Comparison of ENCODE assay signal across 19 mouse cellular contexts in genomic region chr5:134942740-134943139, GRCm38 (mm10). TPM values are rescaled to one million over a fixed set of nuclear protein-coding genes. Genes with fewer than 3 reads are reported as not detected.
DNase-seq lines count a peak whose midpoint lies in the region; ATAC-seq and TF ChIP-seq lines count a peak whose summit lies in the region.
"Had no signal": no experiment of that assay in that cellular context is flagged by ENCODE, and none has a peak within 500 bp of the region (broad histone marks: within the 10 kb centered on the region; RNA-seq: fewer than 3 reads in every experiment).

No protein-coding gene starts in this region.

- H3K36me3 ChIP-seq in stomach, postnatal 0 days (ENCODE audit: control insufficient read depth, insufficient read depth, low read length), result no peaks in the 10 kb centered on the region
- no peaks in the 10 kb centered on the region; the same call in 1 of the 2 replicates for H3K36me3 ChIP-seq in intestine, embryonic 15.5 days
- H3K36me3 ChIP-seq: hindbrain, embryonic 13.5 days; limb, embryonic 13.5 days had no signal

- no peak overlapping the region for H3K9ac ChIP-seq in stomach, postnatal 0 days (ENCODE audit: low read length)
- H3K9ac ChIP-seq in intestine, embryonic 15.5 days, result no peak overlapping the region
- H3K9ac ChIP-seq: hindbrain, embryonic 13.5 days; limb, embryonic 13.5 days had no signal

- 53% methylated on average over 2 of the region's 2 CpGs for WGBS in stomach, postnatal 0 days
- WGBS in intestine, embryonic 15.5 days, result 79% methylated on average over 2 of the region's 2 CpGs

- H3K4me3 ChIP-seq in stomach, postnatal 0 days (ENCODE audit: low read depth, low read length), result no peak overlapping the region
- H3K4me3 ChIP-seq in intestine, embryonic 15.5 days (replicated peaks), result no peak overlapping the region
- H3K4me3 ChIP-seq: erythroblast, embryonic 14.5 days; hindbrain, embryonic 13.5 days; limb, embryonic 13.5 days had no signal

- no peaks in the 10 kb centered on the region for H3K9me3 ChIP-seq in stomach, postnatal 0 days (ENCODE audit: control insufficient read depth, low read length)
- no peaks in the 10 kb centered on the region for H3K9me3 ChIP-seq in intestine, embryonic 15.5 days
- H3K9me3 ChIP-seq: hindbrain, embryonic 13.5 days; limb, embryonic 13.5 days had no signal

- no peak overlapping the region for H3K4me2 ChIP-seq in stomach, postnatal 0 days (replicated peaks; ENCODE audit: low read depth)
- no peak overlapping the region for H3K4me2 ChIP-seq in intestine, embryonic 15.5 days (replicated peaks)
- H3K4me2 ChIP-seq: hindbrain, embryonic 13.5 days; limb, embryonic 13.5 days had no signal

- H3K27ac ChIP-seq in stomach, postnatal 0 days (replicated peaks), result no peak overlapping the region
- no peak overlapping the region for H3K27ac ChIP-seq in intestine, embryonic 15.5 days
- H3K27ac ChIP-seq: hindbrain, embryonic 13.5 days; limb, embryonic 13.5 days; macrophage had no signal

- no peak for ATAC-seq in stomach, postnatal 0 days (ENCODE audit: low FRiP score, low TSS enrichment)
- ATAC-seq in intestine, embryonic 15.5 days, result no peak

- H3K27me3 ChIP-seq in stomach, postnatal 0 days (ENCODE audit: control insufficient read depth, insufficient read depth, low read length), result no peaks in the 10 kb centered on the region
- 0 out of 2 replicates have a peak, but pooled peaks cover 7% of the 10 kb centered on the region for H3K27me3 ChIP-seq in intestine, embryonic 15.5 days (replicated peaks)

- peak; percentile 59 to 89 for DNase-seq in adrenal gland, adult (ENCODE audit: inconsistent age in 2 of 2, low spot score in 1 of 2)
- DNase-seq in adrenal gland, postnatal 4 days (ENCODE audit: low spot score in 2 of 2), result no peak
- DNase-seq in kidney, adult 9 months, result peak; percentile 51
- no peak for DNase-seq in kidney, postnatal 10 days
- DNase-seq in ES-CJ7 (ENCODE audit: low read depth, low spot score), result peak; percentile 93
- DNase-seq in brain, adult 2 months (ENCODE audit: low read depth, low spot score), result peak; percentile 20
- DNase-seq in stomach, postnatal 0 days (ENCODE audit: low spot score), result no peak
- DNase-seq: cerebellum, adult 8-10 months; embryo, embryonic 11 days had no signal

- peaks cover 6% of the 10 kb centered on the region; the same call in 1 of the 2 replicates for H3K4me1 ChIP-seq in stomach, postnatal 0 days (replicated peaks; ENCODE audit: control insufficient read depth, insufficient read depth)
- peaks cover 11% of the 10 kb centered on the region for H3K4me1 ChIP-seq in intestine, embryonic 15.5 days (replicated peaks)

- TF ChIP-seq EP300 in stomach, postnatal 0 days (optimal IDR thresholded peaks at IDR 0.05), result no peak

- TF ChIP-seq CTCF in stomach, postnatal 0 days (IDR thresholded peaks at IDR 0.05; ENCODE audit: low read depth), result no peak

RNA-seq across cellular contexts. Expression of gene Cldn4, which starts 4.0 kb away (rescaled TPM):
- total RNA-seq in adrenal gland, postnatal 4 days (2021), result 1 to 10 TPM in 1 of 2 experiments, under 1 TPM in 1; 0.23 to 7.8 TPM
- polyA plus RNA-seq in stomach, postnatal 0 days (2015; fragmentation: Nextera tagmentation; extraction: Ambion mirVana), result 43.8 and 51.6 TPM in 2 replicates
- polyA plus RNA-seq in intestine, embryonic 15.5 days (2015; fragmentation: Nextera tagmentation; extraction: Ambion mirVana), result 45.6 and 49.2 TPM in 2 replicates
- polyA plus RNA-seq: erythroblast, embryonic 14.5 days; hindbrain, embryonic 13.5 days; macrophage had no signal

RNA-seq across cellular contexts. Expression of gene Mettl27, which starts 10.6 kb away (rescaled TPM):
- 10 to 100 TPM; 33.0 to 36.3 TPM for total RNA-seq in adrenal gland, postnatal 4 days (2021)
- 9.4 and 10.2 TPM in 2 replicates for polyA plus RNA-seq in stomach, postnatal 0 days (2015; fragmentation: Nextera tagmentation; extraction: Ambion mirVana)
- polyA plus RNA-seq in intestine, embryonic 15.5 days (2015; fragmentation: Nextera tagmentation; extraction: Ambion mirVana), result 18.5 and 25.7 TPM in 2 replicates

RNA-seq across cellular contexts. Expression of gene Cldn13, which starts 27.4 kb away (rescaled TPM):
- total RNA-seq in adrenal gland, postnatal 4 days (2021), result 1 to 10 TPM; 2.8 to 6.6 TPM
- polyA plus RNA-seq in stomach, postnatal 0 days (2015; fragmentation: Nextera tagmentation; extraction: Ambion mirVana), result 0.24 and 0.29 TPM in 2 replicates
- polyA plus RNA-seq in intestine, embryonic 15.5 days (2015; fragmentation: Nextera tagmentation; extraction: Ambion mirVana), result 3.9 and 5.3 TPM in 2 replicates
- total RNA-seq: neutrophil, adult 5-6 weeks had no signal
- polyA plus RNA-seq: hindbrain, embryonic 13.5 days; macrophage had no signal

RNA-seq across cellular contexts. Expression of gene Tmem270, which starts 36.2 kb away (rescaled TPM):
- not detected for total RNA-seq in adrenal gland, postnatal 4 days (2021)
- not detected in 2 replicates for polyA plus RNA-seq in stomach, postnatal 0 days (2015; fragmentation: Nextera tagmentation; extraction: Ambion mirVana)
- not detected in 2 replicates for polyA plus RNA-seq in intestine, embryonic 15.5 days (2015; fragmentation: Nextera tagmentation; extraction: Ambion mirVana)
- total RNA-seq: MEL; neutrophil, adult 5-6 weeks had no signal
- polyA plus RNA-seq: brain, embryonic 14.5 days; hindbrain, embryonic 13.5 days; large intestine, adult 2 months; limb, embryonic 13.5 days; macrophage; thymus, postnatal 0 days had no signal

RNA-seq across cellular contexts. Expression of gene Cldn3, which starts 43.3 kb away (rescaled TPM):
- total RNA-seq in adrenal gland, postnatal 4 days (2021), result 1 to 10 TPM; 8.6 to 9.4 TPM
- polyA plus RNA-seq in stomach, postnatal 0 days (2015; fragmentation: Nextera tagmentation; extraction: Ambion mirVana), result 15.4 and 16.2 TPM in 2 replicates
- 173 and 195 TPM in 2 replicates for polyA plus RNA-seq in intestine, embryonic 15.5 days (2015; fragmentation: Nextera tagmentation; extraction: Ambion mirVana)
- total RNA-seq: MEL; neutrophil, adult 5-6 weeks had no signal
- polyA plus RNA-seq: macrophage had no signal

Comparison
In these comparisons a context has a peak if more than half of its experiments do, and no peak if none do; other contexts are left out.
1. DNase-seq: peak in adrenal gland, adult (2 of 2), kidney, adult 9 months (single experiment), ES-CJ7 (single experiment) and brain, adult 2 months (single experiment); none in adrenal gland, postnatal 4 days (0 of 2), kidney, postnatal 10 days (single experiment) and stomach, postnatal 0 days (single experiment).